Comparison of ENCODE assay signal across 1 mouse cellular context in the genomic region with DNA sequence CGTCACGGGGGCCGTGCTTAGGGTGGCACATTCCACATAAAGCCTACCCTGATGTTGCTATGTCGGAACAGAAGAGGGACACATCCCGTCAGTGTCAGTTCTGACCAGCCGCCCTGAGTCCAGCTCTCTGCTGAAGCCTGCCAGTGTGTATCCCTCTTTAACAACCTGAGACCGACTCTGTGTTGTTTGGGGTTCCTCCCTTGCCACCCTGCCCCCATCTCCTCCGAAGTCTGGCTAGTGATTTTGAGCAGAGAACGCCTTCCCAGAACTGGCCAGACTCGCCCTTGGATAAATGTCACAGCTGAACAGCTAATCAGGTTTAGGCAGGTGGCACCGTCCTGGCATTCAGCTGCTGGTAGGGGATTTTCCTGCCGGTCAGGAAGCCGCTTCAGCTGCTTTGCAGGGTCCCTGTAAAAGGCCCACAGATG.
TF ChIP-seq lines count a peak whose summit lies in the region.

No protein-coding gene starts in this region.

TF ChIP-seq in MEL, 35 proteins besides CTCF, POLR2A, EP300 and RAD21 (continued from another document):
- no peak for TF ChIP-seq RCOR1 (IDR thresholded peaks at IDR 0.05; ENCODE audit: low read depth, low read length)
- TF ChIP-seq SIN3A (IDR thresholded peaks at IDR 0.05; ENCODE audit: low read length) = no peak
- no peak for TF ChIP-seq TCF12 (IDR thresholded peaks at IDR 0.05; ENCODE audit: low read depth, low read length)
- TF ChIP-seq CHD1 (IDR thresholded peaks at IDR 0.05; ENCODE audit: low read depth, low read length) = no peak
- TF ChIP-seq MAZ (IDR thresholded peaks at IDR 0.05; ENCODE audit: low read depth, low read length) = no peak
